Mouse (Mus musculus) limb, embryonic 10.5 days (tissue): ENCODE data around the gene Luc7l3. TPM values are rescaled to one million over a fixed set of nuclear protein-coding genes. Genes with fewer than 3 reads are reported as not detected.
A peak's percentile ranks its signal among the peaks of the same experiment; 100 is the strongest.
"Not testable (repeated sequence)": the region's sequence is repeated elsewhere in the genome, so short reads cannot be mapped to it uniquely, and the experiment has no call there.

ENCODE experiments used
- DNase-seq: peaks from one replicate; pipeline ENCODE4 v3.0.0-alpha.2; 2017; ENCODE audit warnings: low spot score
- H3K27ac ChIP-seq: fragments of 300-500 bp; sonication (generic); 2 replicates; pipeline ENCODE4 v1.5.1; 2016; ENCODE audit warnings: mild to moderate bottlenecking
- H3K27me3 ChIP-seq: fragments of 300-500 bp; sonication (generic); 2 replicates; pipeline ENCODE4 v1.6.1; 2016; ENCODE audit warnings: low read depth, mild to moderate bottlenecking; ENCODE audit not compliant: poor library complexity, severe bottlenecking
- H3K36me3 ChIP-seq: fragments of 300-500 bp; sonication (generic); 2 replicates; pipeline ENCODE4 v1.6.1; 2016; ENCODE audit warnings: mild to moderate bottlenecking, moderate library complexity
- H3K4me1 ChIP-seq: fragments of 300-500 bp; sonication (generic); 2 replicates; pipeline ENCODE4 v1.6.1; 2016
- H3K4me3 ChIP-seq: fragments of 300-500 bp; sonication (generic); 2 replicates; pipeline ENCODE4 v1.5.1; 2016; ENCODE audit warnings: mild to moderate bottlenecking, moderate library complexity
- H3K9me3 ChIP-seq: fragments of 300-500 bp; sonication (generic); replicated peaks from 2 replicates; pipeline ENCODE4 v1.6.1; 2016; ENCODE audit warnings: mild to moderate bottlenecking
- WGBS: fragments of 180-500 bp; shearing (Covaris S2); methylation state at CpG from one replicate; pipeline ENCODE4 v1.1.7; 2016; 5-methylcytosine and 5-hydroxymethylcytosine counted together
- polyA plus RNA-seq: library from polyadenylated mRNA; unstranded; fragments of >200 nt; fragmentation: Nextera tagmentation; extraction: Ambion mirVana; gene quantifications from 2 replicates; pipeline ENCODE4 v1.2.1, GENCODE M21; 2016

Luc7l3 gene
- polyA plus RNA-seq, 1 experiment from 2014 or later: 107 TPM

- H3K27ac ChIP-seq: 0 out of 2 replicates have a peak overlapping the region, but pooled peaks have one; percentile 27
- no peaks in the 10 kb centered on the region for H3K27me3 ChIP-seq
- H3K4me1 ChIP-seq: peaks cover 22% of the 10 kb centered on the region; the same call in 1 of the 2 replicates
- no peaks in the 10 kb centered on the region for H3K9me3 ChIP-seq
- DNase-seq: no peak
- no peak overlapping the region for H3K4me3 ChIP-seq
- 91% methylated on average over 2 of the region's 2 CpGs for WGBS
- H3K36me3 ChIP-seq: no peaks in the 10 kb centered on the region
These were observed 46.1 kb downstream of the Luc7l3 start for GRCm38 (mm10) chr11:94275686-94276085.

GRCm38 (mm10) chr11:94275226-94275625, 46.6 kb downstream of the Luc7l3 start:
- Histone ChIP-seq H3K9me3 (no peaks in the 10 kb centered on the region), H3K4me1 (peaks cover 18% of the 10 kb centered on the region; the same call in 1 of the 2 replicates), H3K27me3 (no peaks in the 10 kb centered on the region), H3K27ac (0 out of 2 replicates have a peak overlapping the region, but pooled peaks have one; percentile 27), H3K4me3 (no peak overlapping the region), H3K36me3 (no peaks in the 10 kb centered on the region)
- DNase-seq: no peak
- 82% methylated on average over 7 of the region's 7 CpGs for WGBS

DNA sequence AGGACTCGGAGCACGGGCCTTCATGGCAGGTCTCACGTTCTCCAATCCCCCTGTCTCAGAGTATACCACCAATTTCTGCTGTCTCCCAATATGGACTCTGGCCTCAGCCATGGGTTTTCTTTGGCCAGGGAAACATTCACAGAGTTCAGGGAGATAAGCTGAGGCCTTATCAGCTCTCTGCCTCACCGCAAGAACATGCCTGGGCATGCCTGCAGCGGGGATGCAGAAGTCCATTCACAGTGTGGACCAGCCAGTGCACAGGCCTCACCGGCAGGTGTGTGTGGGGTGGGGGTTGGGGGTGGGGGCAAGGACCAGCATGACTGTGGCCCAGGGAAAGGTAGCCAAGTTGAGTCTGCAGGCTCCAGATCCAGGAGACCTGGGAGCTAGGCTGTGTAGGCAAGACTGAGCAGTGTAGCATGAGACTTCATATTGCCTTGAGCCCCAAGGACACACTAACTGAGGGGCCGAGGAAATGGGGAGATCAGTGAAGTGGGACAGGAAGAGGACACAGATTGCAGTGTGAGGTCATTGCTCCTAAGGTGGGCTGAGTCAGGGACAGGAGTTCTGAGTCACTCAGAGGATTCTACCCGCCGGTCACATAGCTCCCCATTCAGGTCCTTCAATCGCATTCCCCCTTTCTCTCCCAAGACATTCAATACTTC, 47.5 kb downstream of the Luc7l3 start:
- 91% methylated on average over 10 of the region's 10 CpGs for WGBS
- Histone ChIP-seq H3K9me3 (no peaks in the 10 kb centered on the region), H3K4me1 (peaks cover 16% of the 10 kb centered on the region; the same call in 1 of the 2 replicates), H3K4me3 (no peak overlapping the region), H3K27me3 (no peaks in the 10 kb centered on the region), H3K27ac (no peak overlapping the region; the same call in 1 of the 2 replicates), H3K36me3 (no peaks in the 10 kb centered on the region)
- no peak for DNase-seq

DNA sequence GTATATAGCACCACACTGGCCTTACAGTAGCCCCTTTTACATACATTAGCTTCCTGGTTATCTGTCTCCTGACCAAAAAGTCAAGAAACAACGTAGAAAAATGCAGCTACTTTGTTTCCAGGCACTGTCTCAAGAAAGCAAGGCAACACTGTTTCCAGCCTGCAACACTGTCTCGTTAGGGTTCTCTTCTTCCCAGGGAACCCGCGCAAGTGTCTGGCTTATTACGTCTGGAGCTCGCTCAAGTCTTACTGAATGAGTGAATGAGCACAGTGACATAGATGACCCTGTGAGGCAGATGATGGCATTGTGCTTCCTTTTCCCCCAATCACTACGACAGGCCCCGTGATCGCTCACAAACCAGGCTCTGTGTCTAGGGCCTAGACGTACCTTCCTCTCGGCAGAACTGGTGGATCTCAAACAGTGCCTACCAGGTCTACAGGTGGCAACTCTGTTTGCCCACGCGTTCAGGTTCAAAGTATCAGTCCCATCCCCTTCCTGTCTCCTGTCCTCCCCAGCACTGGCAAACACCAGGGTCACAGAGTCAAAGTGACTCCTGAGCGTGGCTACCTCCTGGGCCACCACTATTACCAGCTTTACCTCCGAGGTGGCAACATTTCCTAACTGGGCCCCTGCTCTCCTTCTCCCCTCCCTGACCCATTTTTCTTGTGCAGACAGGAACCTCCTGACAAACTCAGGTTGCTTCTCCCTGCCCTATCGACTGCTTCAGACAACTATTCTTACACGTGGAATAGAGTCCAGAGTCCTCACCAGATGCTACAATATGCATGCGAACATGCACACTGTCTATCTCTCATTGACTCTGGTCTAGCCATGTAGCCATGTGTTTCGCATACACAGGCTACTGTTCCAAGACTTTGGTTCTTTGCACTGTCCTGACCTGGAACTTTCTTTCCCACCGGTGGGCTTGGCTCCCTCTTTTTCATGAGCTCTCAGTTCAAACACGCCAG, 48.5 kb downstream of the Luc7l3 start:
- DNase-seq: no peak
- Histone ChIP-seq H3K4me1 (peaks cover 23% of the 10 kb centered on the region; the same call in 1 of the 2 replicates), H3K9me3 (no peaks in the 10 kb centered on the region), H3K27me3 (no peaks in the 10 kb centered on the region), H3K36me3 (no peaks in the 10 kb centered on the region), H3K27ac (no peak overlapping the region), H3K4me3 (no peak overlapping the region)
- 89% methylated on average over 21 of the region's 21 CpGs for WGBS

GRCm38 (mm10) chr11:94271015-94271414, 50.8 kb downstream of the Luc7l3 start:
- H3K9me3 ChIP-seq: no peaks in the 10 kb centered on the region
- H3K4me1 ChIP-seq: peaks cover 19% of the 10 kb centered on the region; the same call in 1 of the 2 replicates
- H3K27ac ChIP-seq: no peak overlapping the region
- H3K4me3 ChIP-seq: no peak overlapping the region
- 86% methylated on average over 2 of the region's 2 CpGs for WGBS
- H3K27me3 ChIP-seq: no peaks in the 10 kb centered on the region
- no peak for DNase-seq
- no peaks in the 10 kb centered on the region for H3K36me3 ChIP-seq

DNA sequence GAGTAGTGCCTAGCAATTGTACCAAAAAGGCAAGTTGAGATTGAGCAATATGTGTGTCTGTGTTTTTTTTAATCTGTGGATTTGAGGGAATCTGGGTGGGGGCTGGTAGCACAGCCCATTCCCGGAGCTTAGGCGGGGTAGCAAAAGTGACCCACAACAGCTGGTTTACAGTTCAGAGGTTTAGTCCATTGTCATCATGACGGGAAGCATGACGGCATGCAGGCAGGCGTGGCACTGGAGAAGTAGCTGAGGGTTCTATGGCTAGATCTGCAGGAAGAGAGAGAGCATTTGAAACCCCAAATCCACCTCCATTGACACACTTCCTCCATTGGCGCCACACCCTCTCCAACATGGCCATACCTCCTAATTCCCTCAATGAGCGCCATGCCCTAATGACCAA, 51.9 kb downstream of the Luc7l3 start:
- no peak for DNase-seq
- Histone ChIP-seq H3K27me3 (no peaks in the 10 kb centered on the region), H3K27ac (no peak overlapping the region), H3K4me1 (peaks cover 28% of the 10 kb centered on the region), H3K4me3 (no peak overlapping the region), H3K36me3 (no peaks in the 10 kb centered on the region), H3K9me3 (no peaks in the 10 kb centered on the region)
- 90% methylated on average over 7 of the region's 7 CpGs for WGBS

- H3K9me3 ChIP-seq: no peaks in the 10 kb centered on the region
- no peak overlapping the region for H3K27ac ChIP-seq
- no peak for DNase-seq
These were observed 53.0 kb downstream of the Luc7l3 start for GRCm38 (mm10) chr11:94268761-94269160.

GRCm38 (mm10) chr11:94266155-94266554, 55.6 kb downstream of the Luc7l3 start:
- not testable (repeated sequence) for H3K27ac ChIP-seq, H3K9me3 ChIP-seq, H3K36me3 ChIP-seq, H3K4me3 ChIP-seq, H3K27me3 ChIP-seq, DNase-seq
- H3K4me1 ChIP-seq: peaks cover 36% of the 10 kb centered on the region
- WGBS: 76% methylated on average over 3 of the region's 3 CpGs

More at GRCm38 (mm10) chr11:94268761-94269160, 53.0 kb downstream of the Luc7l3 start:
- H3K4me1 ChIP-seq: peaks cover 38% of the 10 kb centered on the region
- H3K27me3 ChIP-seq: no peaks in the 10 kb centered on the region
- no peaks in the 10 kb centered on the region for H3K36me3 ChIP-seq
- H3K4me3 ChIP-seq: no peak overlapping the region

DNA sequence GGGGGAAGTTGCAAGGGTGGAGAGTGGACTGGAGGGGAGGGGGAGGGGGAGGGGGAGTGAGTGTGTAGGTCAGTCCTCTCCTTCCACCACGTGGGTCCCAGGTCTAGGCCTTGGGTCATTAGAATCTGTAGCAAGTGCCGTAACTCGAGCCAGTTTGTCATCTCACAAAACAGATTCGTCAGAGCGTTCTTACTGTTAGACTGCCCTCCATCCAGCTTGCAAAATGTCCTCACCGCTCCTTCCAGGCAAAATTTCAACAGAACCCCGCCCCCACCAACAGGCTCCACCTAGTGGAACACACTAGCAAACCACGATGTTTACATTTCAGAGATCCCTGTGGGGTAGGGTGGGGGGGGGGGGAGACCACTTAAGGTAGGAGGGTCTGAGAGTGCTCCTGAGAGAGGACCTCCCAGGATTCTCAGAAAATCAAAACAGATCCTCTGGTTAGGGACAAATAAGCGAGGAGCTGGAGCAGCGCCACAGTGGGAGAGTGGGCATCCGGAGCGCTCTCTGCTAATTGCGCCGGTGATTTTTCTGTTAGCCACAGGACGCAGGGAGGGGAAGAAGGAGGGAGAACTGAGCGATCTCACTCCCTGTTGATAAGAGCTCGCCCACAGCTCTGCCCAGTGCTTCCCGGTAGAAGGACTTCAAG, 56.5 kb downstream of the Luc7l3 start:
- no peaks in the 10 kb centered on the region for H3K36me3 ChIP-seq
- DNase-seq: peak; percentile 77
- under 1% methylated on average over 18 of the region's 18 CpGs for WGBS
- peak overlapping the region; percentile 73 for H3K27ac ChIP-seq
- no peaks in the 10 kb centered on the region for H3K9me3 ChIP-seq
- peak overlapping the region; percentile 46 for H3K4me3 ChIP-seq
- no peaks in the 10 kb centered on the region for H3K27me3 ChIP-seq
- peaks cover 36% of the 10 kb centered on the region for H3K4me1 ChIP-seq

DNA sequence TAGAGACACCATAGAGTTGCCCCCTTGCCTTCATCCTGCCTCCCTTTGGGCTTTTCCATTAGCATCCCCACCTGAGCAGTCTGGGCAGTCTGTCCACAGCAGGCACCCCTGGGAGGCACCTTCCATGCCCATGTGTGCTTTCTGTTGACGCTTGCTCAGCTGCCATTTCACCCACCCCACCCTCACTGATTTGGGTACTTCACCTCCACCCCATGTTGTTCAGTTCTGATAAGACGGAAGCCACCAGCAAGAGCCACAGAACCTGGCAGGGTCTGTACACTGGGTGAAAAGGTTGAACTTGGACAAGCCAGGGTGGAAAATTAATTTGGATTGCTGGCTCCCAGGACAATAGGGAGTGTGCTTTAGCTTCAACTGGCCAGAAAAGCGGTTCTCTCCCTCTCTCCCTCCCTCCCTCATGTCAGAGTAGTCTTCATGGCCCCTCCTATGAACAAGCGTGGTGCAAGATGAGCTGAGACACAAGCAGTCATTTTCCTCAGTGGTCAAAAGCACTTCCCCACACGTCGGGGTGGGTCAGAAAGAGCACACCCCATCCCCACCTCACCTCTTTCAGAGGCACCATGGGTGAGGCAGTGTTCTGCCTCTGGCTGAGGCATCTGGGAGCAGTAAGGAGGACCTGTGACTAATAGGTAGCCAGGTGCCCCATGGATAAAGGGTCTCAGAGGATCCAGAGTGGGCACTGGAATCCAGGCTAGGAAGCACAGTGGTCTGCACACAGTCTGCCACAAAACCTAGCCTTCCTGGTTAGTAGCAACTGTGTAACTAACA, 60.0 kb downstream of the Luc7l3 start:
- no peak for DNase-seq
- peak overlapping the region; percentile 17; the same call in 1 of the 2 replicates for H3K27ac ChIP-seq
- H3K4me3 ChIP-seq: no peak overlapping the region
- no peaks in the 10 kb centered on the region for H3K27me3 ChIP-seq
- peaks cover 23% of the 10 kb centered on the region for H3K4me1 ChIP-seq
- WGBS: 77% methylated on average over 6 of the region's 6 CpGs
- no peaks in the 10 kb centered on the region for H3K36me3 ChIP-seq
- H3K9me3 ChIP-seq: no peaks in the 10 kb centered on the region

DNA sequence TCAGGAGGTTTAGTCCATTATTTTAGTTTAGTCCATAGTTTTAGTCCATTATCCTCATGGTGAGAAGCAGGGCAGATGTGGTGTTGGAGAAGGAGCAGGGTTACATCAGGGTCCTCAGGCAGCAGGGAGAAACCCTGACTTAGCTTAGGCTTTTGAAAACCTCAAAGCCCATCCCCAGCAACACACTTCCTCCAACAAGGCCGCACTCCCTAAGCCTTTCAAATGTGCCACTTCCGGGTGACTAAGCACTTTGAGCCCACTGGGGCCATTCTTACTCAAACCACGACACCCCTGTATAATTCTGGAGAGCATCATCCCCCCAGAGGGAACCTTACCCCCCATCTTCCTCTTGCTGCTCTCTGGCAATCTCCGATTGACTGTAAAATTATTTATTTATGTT, 62.0 kb downstream of the Luc7l3 start:
- DNase-seq: no peak
- no peak overlapping the region for H3K27ac ChIP-seq

DNA sequence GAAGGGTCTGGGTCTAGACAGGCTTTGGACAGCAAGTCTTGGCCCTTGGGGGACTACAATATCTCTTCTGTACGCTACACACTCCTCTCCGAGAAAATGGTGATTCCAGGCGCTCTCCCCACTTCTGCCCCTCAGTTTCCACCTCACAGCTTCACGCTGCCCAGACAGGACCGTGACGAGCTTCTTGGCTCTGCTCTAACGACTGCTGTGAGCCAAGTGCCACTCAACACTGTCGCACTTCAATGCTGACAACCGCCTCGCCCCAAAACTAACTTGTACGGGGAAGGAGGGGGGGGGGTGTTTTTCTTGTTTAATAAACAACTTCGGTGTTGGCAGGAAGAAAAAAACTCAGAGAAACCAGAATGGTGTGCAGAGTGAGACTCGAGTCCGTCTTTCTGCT, 63.8 kb downstream of the Luc7l3 start:
- Histone ChIP-seq H3K4me1 (peaks cover 11% of the 10 kb centered on the region), H3K9me3 (no peaks in the 10 kb centered on the region), H3K36me3 (no peaks in the 10 kb centered on the region), H3K27me3 (no peaks in the 10 kb centered on the region), H3K27ac (no peak overlapping the region), H3K4me3 (no peak overlapping the region)
- WGBS: 76% methylated on average over 14 of the region's 14 CpGs
- DNase-seq: no peak

More for the DNA sequence above, 62.0 kb downstream of the Luc7l3 start:
- 77% methylated on average over 4 of the region's 4 CpGs for WGBS
- no peaks in the 10 kb centered on the region for H3K36me3 ChIP-seq
- peaks cover 18% of the 10 kb centered on the region for H3K4me1 ChIP-seq
- H3K27me3 ChIP-seq: no peaks in the 10 kb centered on the region
- no peak overlapping the region for H3K4me3 ChIP-seq
- H3K9me3 ChIP-seq: no peaks in the 10 kb centered on the region
